Mouse (Mus musculus): ENCODE results near the gene Tmem223. TPM values are rescaled to one million over a fixed set of nuclear protein-coding genes. Genes with fewer than 3 reads are reported as not detected.

Tmem223 gene
- total and polyA plus RNA-seq, 3 experiments = 7.5 to 23.2 TPM; not detected in 1

DNA sequence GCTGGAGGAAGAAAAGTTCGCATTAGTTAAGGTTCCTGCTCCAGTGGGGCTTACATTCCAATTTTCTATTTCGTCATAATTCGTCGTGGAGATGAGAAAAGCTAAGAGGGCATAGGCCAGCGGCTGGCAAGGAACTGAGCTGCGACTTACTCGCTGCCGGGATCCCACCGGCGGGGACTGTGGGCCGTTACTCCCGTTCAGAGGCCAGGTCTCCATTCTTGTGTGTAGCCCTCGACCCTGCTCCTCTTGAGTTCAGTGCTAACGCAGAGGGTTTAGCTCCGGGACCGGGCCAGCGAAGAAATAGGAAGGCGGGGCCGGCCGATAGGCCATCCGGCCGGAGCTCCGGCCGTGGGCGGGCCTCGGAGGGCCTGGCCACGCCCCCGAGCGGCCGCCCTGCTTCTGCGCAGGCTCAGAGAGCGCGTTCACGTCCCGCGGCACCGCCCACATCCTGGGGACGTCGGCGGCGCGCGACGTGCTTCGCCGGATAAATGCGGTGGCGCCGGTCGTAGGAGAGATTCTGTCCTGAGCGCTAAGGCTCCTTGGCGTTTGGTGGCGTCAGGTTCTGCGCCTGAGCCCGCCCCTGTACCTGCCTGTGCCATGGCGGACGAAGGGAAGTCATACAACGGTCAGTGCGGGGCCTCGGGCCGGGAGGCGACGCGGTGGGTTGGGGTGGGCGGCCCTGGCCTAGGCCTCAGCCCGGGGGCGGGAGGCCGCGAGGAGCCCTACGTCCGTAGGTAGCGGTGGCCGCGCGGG is 14.0 kb upstream of the Tmem223 start, which contains the start of gene Nxf1:
Gene Nxf1, plus strand, starts transcription at position 439 of the 753 bp plus-strand sequence.
- peaks cover 56% of the 10 kb centered on the region for H3K79me2 ChIP-seq (ENCODE audit: control insufficient read depth, insufficient read depth, low read length, poor library complexity)
- H3K9ac ChIP-seq (ENCODE audit: control insufficient read depth, low read depth, low read length, poor library complexity, severe bottlenecking) = peak within 1 kb of the TSS; percentile 91
- H3K36me3 ChIP-seq (ENCODE audit: control insufficient read depth in 1 of 2, insufficient read depth in 2 of 2, low read length in 2 of 2) = peaks cover 3 to 26% of the 10 kb centered on the region in 2 experiments; a peak in 3 of 4 replicates
- H3K4me1 ChIP-seq (ENCODE audit: control insufficient read depth in 1 of 2, insufficient read depth in 2 of 2, low read length in 2 of 2) = peaks cover 7 to 22% of the 10 kb centered on the region in 2 experiments; a peak in 3 of 4 replicates
- peak; percentile 96 for DNase-seq (ENCODE audit: low read depth, low spot score)
- no peaks in the 10 kb centered on the region for H3K27me3 ChIP-seq (ENCODE audit: control insufficient read depth in 1 of 2, insufficient read depth in 2 of 2, low read length in 2 of 2)
- no peaks in the 10 kb centered on the region for H3K9me3 ChIP-seq (replicated peaks; ENCODE audit: insufficient read depth, low read length)
- peak within 1 kb of the TSS; percentile 72 to 87 for H3K4me3 ChIP-seq (ENCODE audit: control insufficient read depth in 1 of 2, insufficient read depth in 1 of 2, low read depth in 2 of 2, low read length in 2 of 2)
- peak within 1 kb of the TSS; percentile 78 for H3K27ac ChIP-seq (ENCODE audit: control insufficient read depth, low read depth, low read length)
- TF ChIP-seq SIN3A (IDR thresholded peaks at IDR 0.05; ENCODE audit: low read length) = peak; percentile 6
- TF ChIP-seq POLR2A (IDR thresholded peaks at IDR 0.05; ENCODE audit: control insufficient read depth in 1 of 2, insufficient read depth in 1 of 2, low read depth in 1 of 2, low read length in 2 of 2, poor library complexity in 1 of 2) = peak; percentile 98 to 99
- no peak for TF ChIP-seq MAZ (IDR thresholded peaks at IDR 0.05; ENCODE audit: low read depth, low read length)
- TF ChIP-seq UBTF (IDR thresholded peaks at IDR 0.05; ENCODE audit: borderline replicate concordance, insufficient read depth, low read depth, low read length) = no peak
- TF ChIP-seq CHD2 (IDR thresholded peaks at IDR 0.05; ENCODE audit: low read length) = no peak
- TF ChIP-seq TCF12 (IDR thresholded peaks at IDR 0.05; ENCODE audit: low read depth, low read length) = peak; percentile 57
- TF ChIP-seq CHD1 (IDR thresholded peaks at IDR 0.05; ENCODE audit: low read depth, low read length) = no peak
- no peak for TF ChIP-seq ZC3H11A (IDR thresholded peaks at IDR 0.05; ENCODE audit: low read depth, low read length)
- no peak for TF ChIP-seq RCOR1 (IDR thresholded peaks at IDR 0.05; ENCODE audit: low read depth, low read length)
- peak; percentile 83 for TF ChIP-seq HCFC1 (IDR thresholded peaks at IDR 0.05; ENCODE audit: low read depth, low read length)
- no peak; the same call in 1 of the 2 replicates for TF ChIP-seq ZNF384 (IDR thresholded peaks at IDR 0.05; ENCODE audit: low read depth, low read length)
- peak; percentile 5; the same call in 1 of the 2 replicates for TF ChIP-seq MAX (IDR thresholded peaks at IDR 0.05; ENCODE audit: low read length)
- no peak for TF ChIP-seq MAFK (IDR thresholded peaks at IDR 0.05; ENCODE audit: borderline replicate concordance, low read depth, low read length)
- no peak for TF ChIP-seq GABPA (IDR thresholded peaks at IDR 0.05; ENCODE audit: low read depth, low read length)
- 0 out of 2 replicates have a peak, but pooled peaks have one; percentile 45 for TF ChIP-seq POLR2AphosphoS5 (IDR thresholded peaks at IDR 0.05; ENCODE audit: borderline replicate concordance, low read depth, low read length)
- TF ChIP-seq GATA1 (IDR thresholded peaks at IDR 0.05; ENCODE audit: low read depth, low read length) = 0 out of 2 replicates have a peak, but pooled peaks have one; percentile 12
- no peak for TF ChIP-seq SMC3 (IDR thresholded peaks at IDR 0.05; ENCODE audit: low read depth, low read length)
- TF ChIP-seq MEF2A (IDR thresholded peaks at IDR 0.05; ENCODE audit: extremely low read depth, insufficient replicate concordance, low read depth, low read length, poor library complexity, severe bottlenecking) = no peak
- TF ChIP-seq USF1 (IDR thresholded peaks at IDR 0.05; ENCODE audit: low read depth, low read length) = peak; percentile 9; the same call in 1 of the 2 replicates
- peak; percentile 38; the same call in 1 of the 2 replicates for TF ChIP-seq ETS1 (IDR thresholded peaks at IDR 0.05; ENCODE audit: low read depth, low read length)
- no peak for TF ChIP-seq CTCF (IDR thresholded peaks at IDR 0.05 in 2 of 3, conservative IDR thresholded peaks at IDR 0.05 in 1 of 3; ENCODE audit: control insufficient read depth in 1 of 3, insufficient read depth in 1 of 3, low read depth in 2 of 3, low read length in 3 of 3, poor library complexity in 1 of 3, severe bottlenecking in 1 of 3)
- no peak; the same call in 1 of the 2 replicates for TF ChIP-seq MYC (IDR thresholded peaks at IDR 0.05; ENCODE audit: low read depth, low read length)
- TF ChIP-seq TAL1 (IDR thresholded peaks at IDR 0.05; ENCODE audit: low read length) = no peak
- TF ChIP-seq RAD21 (IDR thresholded peaks at IDR 0.05; ENCODE audit: low read depth, low read length) = no peak
- no peak for TF ChIP-seq E2F4 (IDR thresholded peaks at IDR 0.05; ENCODE audit: borderline replicate concordance, low read depth, low read length)
- TF ChIP-seq EP300 (IDR thresholded peaks at IDR 0.05; ENCODE audit: low read depth in 1 of 2, low read length in 2 of 2) = no peak
- no peak for TF ChIP-seq BHLHE40 (IDR thresholded peaks at IDR 0.05; ENCODE audit: borderline replicate concordance, low read depth, low read length)
- no peak for TF ChIP-seq MYB (IDR thresholded peaks at IDR 0.05; ENCODE audit: low read depth, low read length)
- no peak for TF ChIP-seq ZKSCAN1 (IDR thresholded peaks at IDR 0.05; ENCODE audit: low read depth, low read length)
- TF ChIP-seq POLR2AphosphoS2 (IDR thresholded peaks at IDR 0.05; ENCODE audit: low read length) = peak; percentile 88; the same call in 1 of the 2 replicates
- TF ChIP-seq TBP (IDR thresholded peaks at IDR 0.05; ENCODE audit: low read depth, low read length) = peak; percentile 96
- TF ChIP-seq USF2 (IDR thresholded peaks at IDR 0.05; ENCODE audit: borderline replicate concordance in 1 of 2, insufficient read depth in 1 of 2, low read depth in 1 of 2, low read length in 2 of 2) = no peak
- TF ChIP-seq ELF1 (IDR thresholded peaks at IDR 0.05; ENCODE audit: low read depth, low read length) = peak; percentile 38; the same call in 1 of the 2 replicates
- TF ChIP-seq ZMIZ1 (IDR thresholded peaks at IDR 0.05; ENCODE audit: low read depth, low read length) = peak; percentile 96
- peak; percentile 92 for TF ChIP-seq NRF1 (IDR thresholded peaks at IDR 0.05; ENCODE audit: insufficient read depth, low read depth, low read length, poor library complexity, severe bottlenecking)

Data from MEL (cell line).